21 mouse cellular contexts compared by ENCODE assay signal in the genomic region with DNA sequence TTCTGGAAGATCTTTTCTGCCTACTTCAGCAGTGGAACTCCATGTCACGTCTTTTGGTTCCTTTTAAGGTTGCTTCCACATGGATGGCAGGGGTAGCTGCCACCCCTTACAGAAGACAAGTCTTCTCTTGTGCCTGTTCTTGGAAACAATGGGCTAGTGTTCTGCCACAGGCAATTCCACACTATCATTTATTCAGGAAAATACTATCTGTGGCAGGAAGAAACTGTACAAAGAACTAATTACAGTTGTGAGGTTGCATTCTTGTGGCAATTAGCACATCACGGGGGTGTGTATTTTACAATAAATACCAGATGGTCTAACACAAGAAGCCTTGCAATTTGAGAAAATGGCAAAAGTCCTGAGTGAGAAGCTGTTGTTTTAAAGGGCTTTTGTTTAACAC.
DNase-seq lines count a peak whose midpoint lies in the region; ATAC-seq and TF ChIP-seq lines count a peak whose summit lies in the region.
"Had no signal": no experiment of that assay in that cellular context is flagged by ENCODE, and none has a peak within 500 bp of the region (broad histone marks: within the 10 kb centered on the region; RNA-seq: fewer than 3 reads in every experiment).

No protein-coding gene starts in this region.

- no peaks in the 10 kb centered on the region for H3K27me3 ChIP-seq in hindbrain, embryonic 11.5 days (ENCODE audit: control insufficient read depth, insufficient read depth, low read length)
- H3K27me3 ChIP-seq in hindbrain, embryonic 13.5 days: no peaks in the 10 kb centered on the region
- H3K27me3 ChIP-seq in forebrain, embryonic 16.5 days (replicated peaks; ENCODE audit: control insufficient read depth, insufficient read depth, low read length): no peaks in the 10 kb centered on the region
- H3K27me3 ChIP-seq in heart, embryonic 11.5 days (ENCODE audit: control insufficient read depth, insufficient read depth, low read length): no peaks in the 10 kb centered on the region
- H3K27me3 ChIP-seq: embryonic facial prominence, embryonic 15.5 days; liver, embryonic 13.5 days had no signal

- no peaks in the 10 kb centered on the region for H3K9me3 ChIP-seq in hindbrain, embryonic 11.5 days (ENCODE audit: control insufficient read depth, low read length)
- no peaks in the 10 kb centered on the region for H3K9me3 ChIP-seq in hindbrain, embryonic 13.5 days
- no peaks in the 10 kb centered on the region for H3K9me3 ChIP-seq in forebrain, embryonic 16.5 days (ENCODE audit: control insufficient read depth, low read length)
- no peaks in the 10 kb centered on the region for H3K9me3 ChIP-seq in heart, embryonic 11.5 days (replicated peaks; ENCODE audit: control insufficient read depth, low read length)
- H3K9me3 ChIP-seq: embryonic facial prominence, embryonic 15.5 days; liver, embryonic 13.5 days had no signal

- H3K27ac ChIP-seq in hindbrain, embryonic 11.5 days (ENCODE audit: low read depth, low read length): no peak overlapping the region
- no peak overlapping the region for H3K27ac ChIP-seq in hindbrain, embryonic 13.5 days
- H3K27ac ChIP-seq in forebrain, embryonic 16.5 days (ENCODE audit: low read length): no peak overlapping the region
- H3K27ac ChIP-seq in heart, embryonic 11.5 days (ENCODE audit: low read depth, low read length): no peak overlapping the region
- H3K27ac ChIP-seq: embryonic facial prominence, embryonic 15.5 days; hindbrain, postnatal 0 days; liver, embryonic 13.5 days had no signal

- no peak for TF ChIP-seq CTCF in brain, embryonic 14.5 days (IDR thresholded peaks at IDR 0.05; ENCODE audit: borderline replicate concordance, extremely low read depth, insufficient read depth, insufficient read length)

- H3K4me2 ChIP-seq in hindbrain, embryonic 11.5 days (replicated peaks; ENCODE audit: low read depth, low read length): no peak overlapping the region
- H3K4me2 ChIP-seq in hindbrain, embryonic 13.5 days: no peak overlapping the region
- no peak overlapping the region for H3K4me2 ChIP-seq in forebrain, embryonic 16.5 days (ENCODE audit: low read length)
- no peak overlapping the region for H3K4me2 ChIP-seq in heart, embryonic 11.5 days
- H3K4me2 ChIP-seq: embryonic facial prominence, embryonic 15.5 days; liver, embryonic 13.5 days had no signal

- no peak overlapping the region for H3K9ac ChIP-seq in hindbrain, embryonic 11.5 days (ENCODE audit: low read depth, low read length)
- no peak overlapping the region for H3K9ac ChIP-seq in hindbrain, embryonic 13.5 days
- H3K9ac ChIP-seq in forebrain, embryonic 16.5 days (replicated peaks; ENCODE audit: low read depth, low read length): no peak overlapping the region
- no peak overlapping the region for H3K9ac ChIP-seq in heart, embryonic 11.5 days (ENCODE audit: low read depth, low read length)
- H3K9ac ChIP-seq: embryonic facial prominence, embryonic 15.5 days; liver, embryonic 13.5 days had no signal

- peak; percentile 5 for DNase-seq in hindbrain, embryonic 11.5 days (ENCODE audit: low spot score)
- peak; percentile 52 for DNase-seq in brain, embryonic 14.5 days (ENCODE audit: low read depth)
- peak; percentile 91 for DNase-seq in retina, postnatal 1 day
- DNase-seq in adrenal gland, adult 8-10 months: no peak
- DNase-seq: adrenal gland, postnatal 36 days; cerebellum, adult 11-12 months; cerebellum, postnatal 14 days; gastrocnemius, postnatal 36 days; kidney, adult 9 months; kidney, postnatal 14 days; liver, embryonic 13.5 days; lung, adult 2 months; thymus, adult 2 months had no signal

- ATAC-seq in hindbrain, embryonic 11.5 days (ENCODE audit: low FRiP score): peak; percentile 30
- no peak for ATAC-seq in hindbrain, embryonic 13.5 days (ENCODE audit: low FRiP score)
- ATAC-seq in forebrain, embryonic 16.5 days: peak; percentile 71
- ATAC-seq in heart, embryonic 11.5 days (replicated peaks; ENCODE audit: insufficient number of reproducible peaks, low FRiP score, low TSS enrichment): no peak
- ATAC-seq: CD4-positive, CD25-positive, alpha-beta regulatory T cell, adult 4 months; hindbrain, postnatal 0 days; intestine, embryonic 16.5 days; midbrain, embryonic 16.5 days had no signal

- H3K4me1 ChIP-seq in hindbrain, embryonic 11.5 days (replicated peaks; ENCODE audit: control insufficient read depth, insufficient read depth, low read length): no peaks in the 10 kb centered on the region
- no peaks in the 10 kb centered on the region for H3K4me1 ChIP-seq in hindbrain, embryonic 13.5 days (replicated peaks)
- H3K4me1 ChIP-seq in forebrain, embryonic 16.5 days (replicated peaks; ENCODE audit: control insufficient read depth, insufficient read depth, low read length): peaks cover 4% of the 10 kb centered on the region; the same call in 1 of the 2 replicates
- H3K4me1 ChIP-seq in heart, embryonic 11.5 days (ENCODE audit: control insufficient read depth, insufficient read depth, low read length): no peaks in the 10 kb centered on the region
- H3K4me1 ChIP-seq: embryonic facial prominence, embryonic 15.5 days; liver, embryonic 13.5 days had no signal

- 48% methylated on average over 2 of the region's 2 CpGs for WGBS in hindbrain, embryonic 11.5 days
- 43% methylated on average over 2 of the region's 2 CpGs for WGBS in hindbrain, embryonic 13.5 days
- WGBS in forebrain, embryonic 16.5 days: 7% methylated on average over 2 of the region's 2 CpGs
- 42% methylated on average over 2 of the region's 2 CpGs for WGBS in heart, embryonic 11.5 days (ENCODE audit: insufficient replicate concordance)

- H3K4me3 ChIP-seq in hindbrain, embryonic 11.5 days (ENCODE audit: low read depth, low read length): no peak overlapping the region
- H3K4me3 ChIP-seq in hindbrain, embryonic 13.5 days: no peak overlapping the region
- no peak overlapping the region for H3K4me3 ChIP-seq in forebrain, embryonic 16.5 days (replicated peaks; ENCODE audit: low read length)
- H3K4me3 ChIP-seq in heart, embryonic 11.5 days (ENCODE audit: low read depth, low read length): no peak overlapping the region
- H3K4me3 ChIP-seq: embryonic facial prominence, embryonic 15.5 days; liver, embryonic 13.5 days had no signal

- H3K36me3 ChIP-seq in hindbrain, embryonic 11.5 days (ENCODE audit: control insufficient read depth, insufficient read depth, low read length): no peaks in the 10 kb centered on the region
- H3K36me3 ChIP-seq in hindbrain, embryonic 13.5 days: no peaks in the 10 kb centered on the region
- H3K36me3 ChIP-seq in forebrain, embryonic 16.5 days (ENCODE audit: control insufficient read depth, insufficient read depth): no peaks in the 10 kb centered on the region
- H3K36me3 ChIP-seq in heart, embryonic 11.5 days (ENCODE audit: control insufficient read depth, insufficient read depth, low read length): no peaks in the 10 kb centered on the region
- H3K36me3 ChIP-seq: embryonic facial prominence, embryonic 15.5 days; liver, embryonic 13.5 days had no signal

- no peak for TF ChIP-seq POLR2A in brain, embryonic 14.5 days (IDR thresholded peaks at IDR 0.05; ENCODE audit: borderline replicate concordance, extremely low read depth, insufficient read depth, insufficient read length, poor library complexity, severe bottlenecking)

Comparison
In these comparisons a context has a peak if more than half of its experiments do, and no peak if none do; other contexts are left out.
1. ATAC-seq: peak in hindbrain, embryonic 11.5 days (single experiment) and forebrain, embryonic 16.5 days (single experiment); none in hindbrain, embryonic 13.5 days (single experiment) and heart, embryonic 11.5 days (single experiment).